Mouse (Mus musculus): Measurements from ENCODE around the gene Csgalnact2.

Gene Csgalnact2

GRCm38 (mm10) chr6:118134461-118134860, 4.5 kb downstream of the Csgalnact2 start:
- DNase-seq (ENCODE audit: low spot score in 2 of 2) = no peak

GRCm38 (mm10) chr6:118130022-118130421, 8.9 kb downstream of the Csgalnact2 start:
- no peak for DNase-seq (ENCODE audit: low spot score in 2 of 2)

- no peak for DNase-seq (ENCODE audit: low spot score in 2 of 2)
These were observed 11.0 kb downstream of the Csgalnact2 start for GRCm38 (mm10) chr6:118127827-118128487.

- DNase-seq (ENCODE audit: low spot score in 2 of 2) = no peak
These were observed 11.7 kb downstream of the Csgalnact2 start for GRCm38 (mm10) chr6:118127198-118127597.

GRCm38 (mm10) chr6:118126577-118126976, 12.4 kb downstream of the Csgalnact2 start:
- DNase-seq (ENCODE audit: low spot score in 2 of 2) = no peak

GRCm38 (mm10) chr6:118122767-118123166, 16.2 kb downstream of the Csgalnact2 start:
- no peak for DNase-seq (ENCODE audit: low spot score in 2 of 2)

GRCm38 (mm10) chr6:118111810-118112209, 27.1 kb downstream of the Csgalnact2 start:
- DNase-seq (ENCODE audit: low spot score in 2 of 2) = no peak

- peak; percentile 6 to 10 for DNase-seq (ENCODE audit: low spot score in 2 of 2)
These were observed 39.6 kb downstream of the Csgalnact2 start for GRCm38 (mm10) chr6:118099311-118099802.

- DNase-seq (ENCODE audit: low spot score in 2 of 2) = no peak
These were observed 41.1 kb downstream of the Csgalnact2 start for GRCm38 (mm10) chr6:118097765-118098365.

- no peak for DNase-seq (ENCODE audit: low spot score in 2 of 2)
These were observed 48.1 kb downstream of the Csgalnact2 start for GRCm38 (mm10) chr6:118090827-118091226.

- no peak for DNase-seq (ENCODE audit: low spot score in 2 of 2)
These were observed 50.0 kb downstream of the Csgalnact2 start for GRCm38 (mm10) chr6:118088750-118089440.

- no peak for DNase-seq (ENCODE audit: low spot score in 2 of 2)
These were observed 51.0 kb downstream of the Csgalnact2 start for GRCm38 (mm10) chr6:118087955-118088354.

- no peak for DNase-seq (ENCODE audit: low spot score in 2 of 2)
These were observed 54.3 kb downstream of the Csgalnact2 start for GRCm38 (mm10) chr6:118084596-118084995.

- DNase-seq (ENCODE audit: low spot score in 2 of 2) = no peak
These were observed 55.3 kb downstream of the Csgalnact2 start for GRCm38 (mm10) chr6:118083608-118084007.

GRCm38 (mm10) chr6:118082384-118082783, 56.6 kb downstream of the Csgalnact2 start:
- DNase-seq (ENCODE audit: low spot score in 2 of 2) = no peak

- no peak for DNase-seq (ENCODE audit: low spot score in 2 of 2)
These were observed 58.2 kb downstream of the Csgalnact2 start for GRCm38 (mm10) chr6:118080711-118081110.

- DNase-seq (ENCODE audit: low spot score in 2 of 2) = no peak
These were observed 59.0 kb downstream of the Csgalnact2 start for GRCm38 (mm10) chr6:118079762-118080465.

- no peak for DNase-seq (ENCODE audit: low spot score in 2 of 2)
These were observed 59.6 kb downstream of the Csgalnact2 start for GRCm38 (mm10) chr6:118079292-118079691.

- DNase-seq (ENCODE audit: low spot score in 2 of 2) = no peak
These were observed 60.2 kb downstream of the Csgalnact2 start for GRCm38 (mm10) chr6:118078751-118079150.

- DNase-seq (ENCODE audit: low spot score in 2 of 2) = no peak
These were observed 61.5 kb downstream of the Csgalnact2 start for GRCm38 (mm10) chr6:118077421-118077820.

GRCm38 (mm10) chr6:118076748-118077147, 62.2 kb downstream of the Csgalnact2 start:
- DNase-seq (ENCODE audit: low spot score in 2 of 2) = no peak

- no peak for DNase-seq (ENCODE audit: low spot score in 2 of 2)
These were observed 62.7 kb downstream of the Csgalnact2 start for GRCm38 (mm10) chr6:118076256-118076655.

Data from natural killer cell, adult 2 months (primary cell).